Mouse (Mus musculus) CH12.LX (cell line): ENCODE results near the gene Psd. TPM values are rescaled to one million over a fixed set of nuclear protein-coding genes. Genes with fewer than 3 reads are reported as not detected.
A peak's percentile ranks its signal among the peaks of the same experiment; 100 is the strongest.

Experiments used
- DNase-seq: peaks from one replicate; pipeline ENCODE4 v3.0.0-alpha.2; 2013; ENCODE audit errors: extremely low read depth
- H3K27ac ChIP-seq: 2 replicates; pipeline ENCODE4 v1.5.1; 2012; ENCODE audit warnings: low read depth, mild to moderate bottlenecking, control low read depth, moderate library complexity; ENCODE audit not compliant: insufficient read depth
- H3K27me3 ChIP-seq: replicated peaks from 2 replicates; pipeline ENCODE3; 2012; ENCODE audit warnings: inconsistent platforms
- H3K36me3 ChIP-seq, 2 experiments: replicated peaks in 1 of 2; 2 replicates each; pipeline versions ENCODE3 to v1.6.1; 2012; ENCODE audit warnings: inconsistent platforms in 1 of 2, low read length in 1 of 2, mild to moderate bottlenecking in 1 of 2, mixed read lengths in 1 of 2, moderate library complexity in 1 of 2; ENCODE audit not compliant: control insufficient read depth in 1 of 2, insufficient read depth in 1 of 2
- H3K4me1 ChIP-seq, 2 experiments: 2 replicates each; pipeline ENCODE4 v1.6.1; 2012; ENCODE audit warnings: inconsistent platforms in 1 of 2, moderate library complexity in 1 of 2; ENCODE audit not compliant: insufficient read depth in 2 of 2, control insufficient read depth in 1 of 2
- H3K4me2 ChIP-seq: 2 replicates; pipeline ENCODE4 v1.6.1; 2012; ENCODE audit warnings: low read depth, mild to moderate bottlenecking, control low read depth; ENCODE audit not compliant: poor library complexity, insufficient read depth, severe bottlenecking
- H3K4me3 ChIP-seq, 3 experiments: fragments of 150-350 bp in 1 of 3; sonication (generic) in 1 of 3; replicated peaks in 1 of 3; 2 replicates each; pipeline versions ENCODE3 to v1.5.1; 2011 to 2012; ENCODE audit warnings: low read depth in 2 of 3, low read length in 2 of 3, mild to moderate bottlenecking in 2 of 3, moderate library complexity in 2 of 3, control low read depth in 1 of 3, improper control_type of control experiment in 1 of 3, inconsistent platforms in 1 of 3, mixed read lengths in 1 of 3; ENCODE audit not compliant: poor library complexity in 1 of 3
- H3K79me2 ChIP-seq: replicated peaks from 2 replicates; pipeline ENCODE4 v1.6.1; 2012; ENCODE audit warnings: mild to moderate bottlenecking, moderate library complexity; ENCODE audit not compliant: control insufficient read depth, poor library complexity, insufficient read depth, severe bottlenecking; ENCODE audit errors: extremely low read depth
- H3K9ac ChIP-seq: 2 replicates; pipeline ENCODE4 v1.6.1; 2012; ENCODE audit warnings: low read depth, mild to moderate bottlenecking, control low read depth, moderate library complexity; ENCODE audit not compliant: insufficient read depth
- H3K9me3 ChIP-seq: replicated peaks from 2 replicates; pipeline ENCODE3; 2012; ENCODE audit warnings: low read length, inconsistent platforms, mixed read lengths
- E2F4 ChIP-seq: IDR thresholded peaks from 2 replicates; pipeline ENCODE4 v1.6.1; 2011; ENCODE audit warnings: low read depth, low read length, improper control_type of control experiment; ENCODE audit not compliant: insufficient replicate concordance
- IRF4 ChIP-seq: IDR thresholded peaks from 2 replicates; pipeline ENCODE4 v1.6.1; 2014; ENCODE audit warnings: low read depth, mild to moderate bottlenecking, inconsistent platforms, low read length, improper control_type of control experiment
- MEF2A ChIP-seq: IDR thresholded peaks from 2 replicates; pipeline ENCODE4 v1.6.1; 2014; ENCODE audit warnings: low read depth, mild to moderate bottlenecking, inconsistent platforms, low read length, improper control_type of control experiment, borderline replicate concordance
- MXI1 ChIP-seq: IDR thresholded peaks from 2 replicates; pipeline ENCODE4 v1.6.1; 2011; ENCODE audit warnings: mild to moderate bottlenecking, low read depth, low read length, improper control_type of control experiment
- NELFE ChIP-seq: IDR thresholded peaks from 2 replicates; pipeline ENCODE4 v1.6.1; 2011; ENCODE audit warnings: low read depth, low read length, improper control_type of control experiment
- NRF1 ChIP-seq: IDR thresholded peaks from 2 replicates; pipeline ENCODE4 v1.6.1; 2014; ENCODE audit warnings: low read depth, mild to moderate bottlenecking, inconsistent platforms, low read length, improper control_type of control experiment, moderate library complexity
- PAX5 ChIP-seq: IDR thresholded peaks from 2 replicates; pipeline ENCODE4 v1.6.1; 2012; ENCODE audit warnings: low read length, inconsistent platforms, mixed read lengths
- RAD21 ChIP-seq: IDR thresholded peaks from 2 replicates; pipeline ENCODE4 v1.6.1; 2011; ENCODE audit warnings: low read depth, mild to moderate bottlenecking, low read length, improper control_type of control experiment, moderate library complexity
- SIN3A ChIP-seq: IDR thresholded peaks from 2 replicates; pipeline ENCODE4 v1.6.1; 2012; ENCODE audit warnings: low read length, improper control_type of control experiment, inconsistent platforms
- ZC3H11A ChIP-seq: IDR thresholded peaks from 2 replicates; pipeline ENCODE4 v1.6.1; 2012; ENCODE audit warnings: low read depth, mild to moderate bottlenecking, inconsistent platforms, low read length, improper control_type of control experiment
- ZMIZ1 ChIP-seq: IDR thresholded peaks from 2 replicates; pipeline ENCODE4 v1.6.1; 2012; ENCODE audit warnings: low read depth, mild to moderate bottlenecking, inconsistent platforms, low read length, improper control_type of control experiment
- ZNF384 ChIP-seq: IDR thresholded peaks from 2 replicates; pipeline ENCODE4 v1.6.1; 2012; ENCODE audit warnings: low read depth, low read length, improper control_type of control experiment, inconsistent platforms
- dilution Hi-C: fragments of 300-500 bp; cut with MboI; formaldehyde crosslinking; loops from 2 replicates; pipeline ENCODE4 v1.14.3; 2020; ENCODE audit warnings: low sequenced_read_pairs; ENCODE audit not compliant: extremely low pct_unique_long_range_greater_than_20kb, extremely low pct_ligation_motif_present
- in situ Hi-C: fragments of 300-500 bp; cut with MboI; formaldehyde crosslinking; loops from 3 replicates; pipeline ENCODE4 v1.14.3; 2019; ENCODE audit warnings: low sequenced_read_pairs, low pct_ligation_motif_present, low pct_unique_long_range_greater_than_20kb, mixed read lengths
- polyA plus RNA-seq: library from polyadenylated mRNA; unstranded; fragments of >175 nt; gene quantifications from 2 replicates; pipeline ENCODE4 v1.2.1, GENCODE M21; 2012; ENCODE audit warnings: low read depth; ENCODE audit not compliant: insufficient read length
- total RNA-seq, 2 experiments: library from RNA; depleted of rRNA; stranded (reverse); fragments of 300-350 nt in 1 of 2; fragments of >200 nt in 1 of 2; gene quantifications; 2 replicates each; pipeline ENCODE4 v1.2.3; 2012 to 2014

Psd gene
- total and polyA plus RNA-seq, 3 experiments, result 0.70 to 20.1 (median 2.2) TPM

GRCm38 (mm10) chr19:46348761-46349458 lies 22.0 kb upstream of the Psd start (continued):
- TF ChIP-seq NELFE (peak; percentile 84), ZC3H11A (no peak), ZMIZ1 (peak; percentile 93), E2F4 (no peak), SIN3A (peak; percentile 66), PAX5 (no peak), IRF4 (0 out of 2 replicates have a peak, but pooled peaks have one; percentile 25), MEF2A (0 out of 2 replicates have a peak, but pooled peaks have one; percentile 13), RAD21 (no peak)

GRCm38 (mm10) chr19:46347936-46348668 lies 21.1 kb upstream of the Psd start:
- Histone ChIP-seq H3K4me1 (peaks cover 6 to 25% of the 10 kb centered on the region in 2 experiments), H3K36me3 (peaks cover 0 to 5% of the 10 kb centered on the region in 2 experiments), H3K4me2 (peak overlapping the region; percentile 95), H3K27me3 (no peaks in the 10 kb centered on the region), H3K27ac (no peak overlapping the region), H3K9ac (peak overlapping the region; percentile 82), H3K4me3 (peak overlapping the region; percentile 53 to 84 (median 82)), H3K9me3 (no peaks in the 10 kb centered on the region), H3K79me2 (no peaks in the 10 kb centered on the region)
- peak; percentile 85 for TF ChIP-seq ZNF384
- TF ChIP-seq MXI1, result no peak
- dilution Hi-C loops (no loop called here), in situ Hi-C loops (no loop called here)
- no peak for DNase-seq

- TF ChIP-seq ZNF384 (peak; percentile 76; the same call in 1 of the 2 replicates), NRF1 (no peak)
- TF ChIP-seq, all 38 proteins: peak for 1
- H3K36me3 ChIP-seq, result peaks cover 0 to 5% of the 10 kb centered on the region in 2 experiments
- no peak for DNase-seq
- no peak overlapping the region for H3K4me3 ChIP-seq
- no peaks in the 10 kb centered on the region for H3K9me3 ChIP-seq
- no peak overlapping the region for H3K27ac ChIP-seq
- H3K27me3 ChIP-seq, result no peaks in the 10 kb centered on the region
- H3K9ac ChIP-seq, result no peak overlapping the region
- dilution Hi-C loops, result no loop called here
- in situ Hi-C loops, result no loop called here
- peaks cover 6 to 25% of the 10 kb centered on the region in 2 experiments for H3K4me1 ChIP-seq
- H3K79me2 ChIP-seq, result no peaks in the 10 kb centered on the region
- no peak overlapping the region for H3K4me2 ChIP-seq
Observed at GRCm38 (mm10) chr19:46347146-46347545, 20.2 kb upstream of the Psd start.
